Mouse (Mus musculus): ENCODE measurements around the gene Unc5b. TPM values are rescaled to one million over a fixed set of nuclear protein-coding genes. Genes with fewer than 3 reads are reported as not detected.
A peak's percentile ranks its signal among the peaks of the same experiment; 100 is the strongest.
"Not testable (repeated sequence)": the region's sequence is repeated elsewhere in the genome, so short reads cannot be mapped to it uniquely, and the experiment has no call there.

The Unc5b gene
- polyA plus RNA-seq, 1 experiment from 2014 or later, result 2.3 TPM

- H3K4me3 ChIP-seq (ENCODE audit: low read depth, low read length), result no peak overlapping the region
- H3K9ac ChIP-seq (ENCODE audit: low read depth, low read length), result no peak overlapping the region
- H3K4me1 ChIP-seq (replicated peaks; ENCODE audit: control insufficient read depth, insufficient read depth, low read length), result no peaks in the 10 kb centered on the region; the same call in 1 of the 2 replicates
- 89% methylated on average over 2 of the region's 2 CpGs for WGBS
- H3K27ac ChIP-seq (ENCODE audit: low read depth, low read length), result no peak overlapping the region
- no peaks in the 10 kb centered on the region for H3K9me3 ChIP-seq (ENCODE audit: control insufficient read depth, low read length)
- no peak overlapping the region for H3K4me2 ChIP-seq (replicated peaks; ENCODE audit: low read depth, low read length)
- no peaks in the 10 kb centered on the region for H3K27me3 ChIP-seq (ENCODE audit: control insufficient read depth, insufficient read depth, low read length)
- ATAC-seq (ENCODE audit: low FRiP score), result no peak
- peak; percentile 33 for DNase-seq (ENCODE audit: low spot score)
- no peaks in the 10 kb centered on the region; the same call in 1 of the 2 replicates for H3K36me3 ChIP-seq (ENCODE audit: control insufficient read depth, insufficient read depth, low read length)
Observed at GRCm38 (mm10) chr10:60746512-60746911, 84.9 kb downstream of the Unc5b start.

- H3K4me2 ChIP-seq (replicated peaks; ENCODE audit: low read depth, low read length), result no peak overlapping the region
- ATAC-seq (ENCODE audit: low FRiP score) (no peak), DNase-seq (ENCODE audit: low spot score) (no peak)
- no peak overlapping the region for H3K27ac ChIP-seq (ENCODE audit: low read depth, low read length)
- H3K36me3 ChIP-seq (ENCODE audit: control insufficient read depth, insufficient read depth, low read length), result no peaks in the 10 kb centered on the region; the same call in 1 of the 2 replicates
- H3K9me3 ChIP-seq (ENCODE audit: control insufficient read depth, low read length), result no peaks in the 10 kb centered on the region
- H3K4me1 ChIP-seq (replicated peaks; ENCODE audit: control insufficient read depth, insufficient read depth, low read length), result no peaks in the 10 kb centered on the region; the same call in 1 of the 2 replicates
- WGBS, result 89% methylated on average over 13 of the region's 14 CpGs
- no peaks in the 10 kb centered on the region for H3K27me3 ChIP-seq (ENCODE audit: control insufficient read depth, insufficient read depth, low read length)
- no peak overlapping the region for H3K9ac ChIP-seq (ENCODE audit: low read depth, low read length)
- H3K4me3 ChIP-seq (ENCODE audit: low read depth, low read length), result no peak overlapping the region
Observed at GRCm38 (mm10) chr10:60744543-60745290, 86.7 kb downstream of the Unc5b start.

- H3K4me3 ChIP-seq (ENCODE audit: low read depth, low read length), result no peak overlapping the region
- no peak overlapping the region for H3K4me2 ChIP-seq (replicated peaks; ENCODE audit: low read depth, low read length)
- H3K36me3 ChIP-seq (ENCODE audit: control insufficient read depth, insufficient read depth, low read length), result no peaks in the 10 kb centered on the region
- H3K9ac ChIP-seq (ENCODE audit: low read depth, low read length), result no peak overlapping the region
- WGBS, result 54% methylated on average over 9 of the region's 9 CpGs
- ATAC-seq (ENCODE audit: low FRiP score) (no peak), DNase-seq (ENCODE audit: low spot score) (no peak)
- no peaks in the 10 kb centered on the region for H3K9me3 ChIP-seq (ENCODE audit: control insufficient read depth, low read length)
- H3K4me1 ChIP-seq (replicated peaks; ENCODE audit: control insufficient read depth, insufficient read depth, low read length), result no peaks in the 10 kb centered on the region; the same call in 1 of the 2 replicates
- H3K27ac ChIP-seq (ENCODE audit: low read depth, low read length), result no peak overlapping the region
- H3K27me3 ChIP-seq (ENCODE audit: control insufficient read depth, insufficient read depth, low read length), result no peaks in the 10 kb centered on the region
Observed at GRCm38 (mm10) chr10:60743681-60744080, 87.7 kb downstream of the Unc5b start.

GRCm38 (mm10) chr10:60742942-60743341, 88.4 kb downstream of the Unc5b start:
- ATAC-seq (ENCODE audit: low FRiP score) (no peak), DNase-seq (ENCODE audit: low spot score) (no peak)
- WGBS, result 79% methylated on average over 6 of the region's 6 CpGs
- Histone ChIP-seq H3K27ac (ENCODE audit: low read depth, low read length) (no peak overlapping the region), H3K4me1 (replicated peaks; ENCODE audit: control insufficient read depth, insufficient read depth, low read length) (no peaks in the 10 kb centered on the region; the same call in 1 of the 2 replicates), H3K9ac (ENCODE audit: low read depth, low read length) (no peak overlapping the region), H3K36me3 (ENCODE audit: control insufficient read depth, insufficient read depth, low read length) (no peaks in the 10 kb centered on the region), H3K4me2 (replicated peaks; ENCODE audit: low read depth, low read length) (no peak overlapping the region), H3K9me3 (ENCODE audit: control insufficient read depth, low read length) (no peaks in the 10 kb centered on the region), H3K4me3 (ENCODE audit: low read depth, low read length) (no peak overlapping the region), H3K27me3 (ENCODE audit: control insufficient read depth, insufficient read depth, low read length) (no peaks in the 10 kb centered on the region)

GRCm38 (mm10) chr10:60742296-60742695, 89.1 kb downstream of the Unc5b start:
- not testable (repeated sequence) for H3K4me2 ChIP-seq (replicated peaks; ENCODE audit: low read depth, low read length); H3K9ac ChIP-seq (ENCODE audit: low read depth, low read length); H3K36me3 ChIP-seq (ENCODE audit: control insufficient read depth, insufficient read depth, low read length); H3K4me1 ChIP-seq (replicated peaks; ENCODE audit: control insufficient read depth, insufficient read depth, low read length); DNase-seq (ENCODE audit: low spot score); H3K9me3 ChIP-seq (ENCODE audit: control insufficient read depth, low read length); H3K4me3 ChIP-seq (ENCODE audit: low read depth, low read length); H3K27me3 ChIP-seq (ENCODE audit: control insufficient read depth, insufficient read depth, low read length); ATAC-seq (ENCODE audit: low FRiP score); H3K27ac ChIP-seq (ENCODE audit: low read depth, low read length)
- WGBS, result 70% methylated on average over 1 of the region's 1 CpGs

GRCm38 (mm10) chr10:60741435-60741834, 89.9 kb downstream of the Unc5b start:
- DNase-seq (ENCODE audit: low spot score) (no peak), ATAC-seq (ENCODE audit: low FRiP score) (no peak)
- Histone ChIP-seq H3K4me2 (replicated peaks; ENCODE audit: low read depth, low read length) (no peak overlapping the region), H3K4me1 (replicated peaks; ENCODE audit: control insufficient read depth, insufficient read depth, low read length) (no peaks in the 10 kb centered on the region), H3K4me3 (ENCODE audit: low read depth, low read length) (no peak overlapping the region), H3K9ac (ENCODE audit: low read depth, low read length) (no peak overlapping the region), H3K9me3 (ENCODE audit: control insufficient read depth, low read length) (no peaks in the 10 kb centered on the region), H3K36me3 (ENCODE audit: control insufficient read depth, insufficient read depth, low read length) (no peaks in the 10 kb centered on the region), H3K27me3 (ENCODE audit: control insufficient read depth, insufficient read depth, low read length) (no peaks in the 10 kb centered on the region), H3K27ac (ENCODE audit: low read depth, low read length) (no peak overlapping the region)
- WGBS, result 88% methylated on average over 6 of the region's 7 CpGs

GRCm38 (mm10) chr10:60739619-60740363, 91.6 kb downstream of the Unc5b start:
- H3K9me3 ChIP-seq (ENCODE audit: control insufficient read depth, low read length), result no peaks in the 10 kb centered on the region
- 91% methylated on average over 4 of the region's 4 CpGs for WGBS
- no peak overlapping the region for H3K27ac ChIP-seq (ENCODE audit: low read depth, low read length)
- DNase-seq (ENCODE audit: low spot score), result no peak
- H3K4me3 ChIP-seq (ENCODE audit: low read depth, low read length), result no peak overlapping the region
- no peak for ATAC-seq (ENCODE audit: low FRiP score)
- H3K27me3 ChIP-seq (ENCODE audit: control insufficient read depth, insufficient read depth, low read length), result no peaks in the 10 kb centered on the region
- H3K4me1 ChIP-seq (replicated peaks; ENCODE audit: control insufficient read depth, insufficient read depth, low read length), result no peaks in the 10 kb centered on the region
- H3K36me3 ChIP-seq (ENCODE audit: control insufficient read depth, insufficient read depth, low read length), result no peaks in the 10 kb centered on the region
- H3K9ac ChIP-seq (ENCODE audit: low read depth, low read length), result no peak overlapping the region
- H3K4me2 ChIP-seq (replicated peaks; ENCODE audit: low read depth, low read length), result no peak overlapping the region

GRCm38 (mm10) chr10:60737886-60738640, 93.3 kb downstream of the Unc5b start:
- Histone ChIP-seq H3K9ac (ENCODE audit: low read depth, low read length) (no peak overlapping the region), H3K36me3 (ENCODE audit: control insufficient read depth, insufficient read depth, low read length) (no peaks in the 10 kb centered on the region), H3K4me3 (ENCODE audit: low read depth, low read length) (no peak overlapping the region), H3K4me1 (replicated peaks; ENCODE audit: control insufficient read depth, insufficient read depth, low read length) (no peaks in the 10 kb centered on the region), H3K4me2 (replicated peaks; ENCODE audit: low read depth, low read length) (no peak overlapping the region), H3K9me3 (ENCODE audit: control insufficient read depth, low read length) (no peaks in the 10 kb centered on the region), H3K27ac (ENCODE audit: low read depth, low read length) (no peak overlapping the region), H3K27me3 (ENCODE audit: control insufficient read depth, insufficient read depth, low read length) (no peaks in the 10 kb centered on the region)
- 88% methylated on average over 8 of the region's 9 CpGs for WGBS
- DNase-seq (ENCODE audit: low spot score) (no peak), ATAC-seq (ENCODE audit: low FRiP score) (no peak)

Measured in hindbrain, embryonic 11.5 days (tissue).